Mouse (Mus musculus): ENCODE measurements around the gene Adrm1.
A peak's percentile ranks its signal among the peaks of the same experiment; 100 is the strongest.
"Not testable (repeated sequence)": the region's sequence is repeated elsewhere in the genome, so short reads cannot be mapped to it uniquely, and the experiment has no call there.

The Adrm1 gene

GRCm38 (mm10) chr2:180170806-180171521, at the start of gene Adrm1:
Adrm1 (plus strand) TSS chr2:180171485.
- DNase-seq (ENCODE audit: low read depth, low spot score) = peak; percentile 98

- peak; percentile 26 for DNase-seq (ENCODE audit: low read depth, low spot score)
Observed at GRCm38 (mm10) chr2:180124192-180124591, 47.1 kb upstream of the Adrm1 start.

- DNase-seq (ENCODE audit: low read depth, low spot score) = no peak
Observed at GRCm38 (mm10) chr2:180126195-180126594, 45.1 kb upstream of the Adrm1 start.

- DNase-seq (ENCODE audit: low read depth, low spot score) = no peak
Observed at GRCm38 (mm10) chr2:180127675-180128074, 43.6 kb upstream of the Adrm1 start.

GRCm38 (mm10) chr2:180133231-180133630, 38.1 kb upstream of the Adrm1 start:
- no peak for DNase-seq (ENCODE audit: low read depth, low spot score)

- DNase-seq (ENCODE audit: low read depth, low spot score) = no peak
Observed at GRCm38 (mm10) chr2:180133911-180134310, 37.4 kb upstream of the Adrm1 start.

GRCm38 (mm10) chr2:180135414-180135813, 35.9 kb upstream of the Adrm1 start:
- no peak for DNase-seq (ENCODE audit: low read depth, low spot score)

GRCm38 (mm10) chr2:180146091-180146490, 25.2 kb upstream of the Adrm1 start:
- DNase-seq (ENCODE audit: low read depth, low spot score) = no peak

- DNase-seq (ENCODE audit: low read depth, low spot score) = no peak
Observed at GRCm38 (mm10) chr2:180147379-180147778, 23.9 kb upstream of the Adrm1 start.

GRCm38 (mm10) chr2:180148551-180148950, 22.7 kb upstream of the Adrm1 start:
- DNase-seq (ENCODE audit: low read depth, low spot score) = no peak

- DNase-seq (ENCODE audit: low read depth, low spot score) = no peak
Observed at GRCm38 (mm10) chr2:180154796-180155195, 16.5 kb upstream of the Adrm1 start.

GRCm38 (mm10) chr2:180158627-180159026, 12.7 kb upstream of the Adrm1 start:
- DNase-seq (ENCODE audit: low read depth, low spot score) = no peak

- DNase-seq (ENCODE audit: low read depth, low spot score) = no peak
Observed at GRCm38 (mm10) chr2:180165855-180166254, 5.4 kb upstream of the Adrm1 start.

- DNase-seq (ENCODE audit: low read depth, low spot score) = no peak
Observed at GRCm38 (mm10) chr2:180166869-180167268, 4.4 kb upstream of the Adrm1 start.

- no peak for DNase-seq (ENCODE audit: low read depth, low spot score)
Observed at GRCm38 (mm10) chr2:180170151-180170805, 1.0 kb upstream of the Adrm1 start.

- DNase-seq (ENCODE audit: low read depth, low spot score) = no peak
Observed at GRCm38 (mm10) chr2:180171522-180172070, 311 bp downstream of the Adrm1 start.

GRCm38 (mm10) chr2:180172152-180172551, 867 bp downstream of the Adrm1 start:
- DNase-seq (ENCODE audit: low read depth, low spot score) = no peak

- DNase-seq (ENCODE audit: low read depth, low spot score) = peak; percentile 51
Observed at GRCm38 (mm10) chr2:180173163-180173562, 1.9 kb downstream of the Adrm1 start.

GRCm38 (mm10) chr2:180173711-180174110, 2.4 kb downstream of the Adrm1 start:
- DNase-seq (ENCODE audit: low read depth, low spot score) = not testable (repeated sequence)

- no peak for DNase-seq (ENCODE audit: low read depth, low spot score)
Observed at GRCm38 (mm10) chr2:180174121-180174520, 2.8 kb downstream of the Adrm1 start.

- no peak for DNase-seq (ENCODE audit: low read depth, low spot score)
Observed at GRCm38 (mm10) chr2:180175725-180176124, 4.4 kb downstream of the Adrm1 start.

- no peak for DNase-seq (ENCODE audit: low read depth, low spot score)
Observed at GRCm38 (mm10) chr2:180181542-180181941, 10.3 kb downstream of the Adrm1 start.
